Mouse (Mus musculus): ENCODE measurements at regions not wholly inside any gene's neighbourhood (a gene's known extent, or its start where the extent isn't known, plus 50 kb on each side); places are given as distances from the start of the nearest gene placed in this dataset.

- ATAC-seq (replicated peaks in 1 of 2; ENCODE audit: insufficient read depth in 1 of 2, low FRiP score in 2 of 2, low TSS enrichment in 1 of 2, low read depth in 1 of 2, poor library complexity in 2 of 2, severe bottlenecking in 2 of 2), result no peak
These were observed 50.9 kb upstream of the Dlk1 start for GRCm38 (mm10) chr12:109401696-109402095.

GRCm38 (mm10) chr12:109402226-109402625 is 50.4 kb upstream of the Dlk1 start:
- ATAC-seq (replicated peaks in 1 of 2; ENCODE audit: insufficient read depth in 1 of 2, low FRiP score in 2 of 2, low TSS enrichment in 1 of 2, low read depth in 1 of 2, poor library complexity in 2 of 2, severe bottlenecking in 2 of 2), result peak in 1 of 2 experiments; percentile 44; a peak in 2 of 4 replicates
